Mouse (Mus musculus) embryonic facial prominence, embryonic 10.5 days (tissue): ENCODE measurements around the gene Amh. TPM values are rescaled to one million over a fixed set of nuclear protein-coding genes. Genes with fewer than 3 reads are reported as not detected.
A peak's percentile ranks its signal among the peaks of the same experiment; 100 is the strongest.

Experiments
- DNase-seq: peaks from one replicate; pipeline ENCODE4 v3.0.0-alpha.2; 2017; ENCODE audit warnings: low spot score
- H3K27ac ChIP-seq: fragments of 300-500 bp; sonication (generic); replicated peaks from 2 replicates; pipeline ENCODE4 v1.5.1; 2016; ENCODE audit warnings: mild to moderate bottlenecking
- H3K27me3 ChIP-seq: fragments of 300-500 bp; sonication (generic); replicated peaks from 2 replicates; pipeline ENCODE4 v1.6.1; 2016; ENCODE audit warnings: low read depth, mild to moderate bottlenecking; ENCODE audit not compliant: poor library complexity, severe bottlenecking
- H3K36me3 ChIP-seq: fragments of 300-500 bp; sonication (generic); replicated peaks from 2 replicates; pipeline ENCODE4 v1.6.1; 2016; ENCODE audit warnings: mild to moderate bottlenecking, moderate library complexity
- H3K4me1 ChIP-seq: fragments of 300-500 bp; sonication (generic); 2 replicates; pipeline ENCODE4 v1.6.1; 2016
- H3K4me3 ChIP-seq: fragments of 300-500 bp; sonication (generic); 2 replicates; pipeline ENCODE4 v1.5.1; 2016; ENCODE audit warnings: mild to moderate bottlenecking, moderate library complexity
- H3K9me3 ChIP-seq: fragments of 300-500 bp; sonication (generic); 2 replicates; pipeline ENCODE4 v1.6.1; 2016; ENCODE audit warnings: mild to moderate bottlenecking
- WGBS: fragments of 180-500 bp; shearing (Covaris S2); methylation state at CpG from one replicate; pipeline ENCODE4 v1.1.7; 2016; 5-methylcytosine and 5-hydroxymethylcytosine counted together
- polyA plus RNA-seq: library from polyadenylated mRNA; unstranded; fragments of >200 nt; fragmentation: Nextera tagmentation; extraction: Ambion mirVana; gene quantifications from 2 replicates; pipeline ENCODE4 v1.2.1, GENCODE M21; 2016

Amh gene
- polyA plus RNA-seq, 1 experiment from 2014 or later: 0.17 TPM

DNA sequence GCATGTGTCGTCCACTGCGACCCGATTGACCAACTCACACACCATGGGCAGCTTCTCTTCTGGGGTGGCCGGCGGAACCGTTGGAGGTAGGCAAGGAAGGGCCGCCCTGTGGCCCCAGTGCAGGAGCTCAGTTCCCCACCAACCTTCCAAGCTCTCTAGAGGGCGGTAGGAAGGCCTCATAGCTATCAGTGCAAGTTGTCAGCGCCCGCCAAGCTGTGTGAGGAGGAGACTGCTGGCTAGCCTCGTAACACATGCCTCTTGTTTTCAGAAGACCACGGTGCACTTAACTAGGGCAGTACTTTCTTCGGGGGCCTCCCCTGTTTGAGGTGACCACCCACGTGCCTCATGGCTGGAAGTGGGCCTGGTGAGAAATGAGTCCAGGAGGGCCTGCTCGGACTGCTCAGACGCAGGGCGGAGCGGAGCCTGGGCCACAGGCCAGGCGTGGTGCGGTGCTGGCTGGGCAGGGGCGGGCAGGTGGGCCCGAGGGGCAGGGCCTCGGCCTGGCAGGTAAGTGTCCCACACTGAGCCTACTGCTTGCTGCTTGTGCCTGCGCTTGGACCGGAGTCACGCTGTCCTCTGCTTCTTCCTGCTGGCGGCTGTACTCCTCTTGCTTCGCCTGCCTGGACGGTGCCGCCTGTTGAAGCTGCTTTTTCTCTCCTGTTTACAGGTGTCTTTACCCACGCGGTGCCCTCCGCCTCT is 13.4 kb upstream of the Amh start:
- WGBS: 85% methylated on average over 33 of the region's 33 CpGs
- Histone ChIP-seq H3K4me3 (peak overlapping the region; percentile 8; the same call in 1 of the 2 replicates), H3K27me3 (no peaks in the 10 kb centered on the region), H3K36me3 (peaks cover 100% of the 10 kb centered on the region), H3K27ac (no peak overlapping the region), H3K9me3 (no peaks in the 10 kb centered on the region), H3K4me1 (peaks cover 14% of the 10 kb centered on the region)
- no peak for DNase-seq

- WGBS: 74% methylated on average over 41 of the region's 41 CpGs
These were observed 12.6 kb upstream of the Amh start for GRCm38 (mm10) chr10:80792175-80793032.

GRCm38 (mm10) chr10:80793033-80793784 is 11.8 kb upstream of the Amh start:
- Histone ChIP-seq H3K27ac (no peak overlapping the region), H3K4me1 (peaks cover 26% of the 10 kb centered on the region), H3K27me3 (no peaks in the 10 kb centered on the region), H3K36me3 (peaks cover 86% of the 10 kb centered on the region), H3K9me3 (no peaks in the 10 kb centered on the region), H3K4me3 (no peak overlapping the region)
- 89% methylated on average over 13 of the region's 13 CpGs for WGBS
- DNase-seq: no peak

More at GRCm38 (mm10) chr10:80792175-80793032, 12.6 kb upstream of the Amh start:
- peaks cover 94% of the 10 kb centered on the region for H3K36me3 ChIP-seq
- no peaks in the 10 kb centered on the region for H3K9me3 ChIP-seq
- peaks cover 22% of the 10 kb centered on the region for H3K4me1 ChIP-seq
- H3K4me3 ChIP-seq: peak overlapping the region; percentile 8; the same call in 1 of the 2 replicates
- DNase-seq: no peak
- H3K27ac ChIP-seq: no peak overlapping the region
- no peaks in the 10 kb centered on the region for H3K27me3 ChIP-seq

- no peaks in the 10 kb centered on the region for H3K9me3 ChIP-seq
- 87% methylated on average over 4 of the region's 4 CpGs for WGBS
- peaks cover 26% of the 10 kb centered on the region for H3K4me1 ChIP-seq
- H3K4me3 ChIP-seq: peak overlapping the region; percentile 23; the same call in 1 of the 2 replicates
- DNase-seq: no peak
- H3K27ac ChIP-seq: no peak overlapping the region
- no peaks in the 10 kb centered on the region for H3K27me3 ChIP-seq
- peaks cover 80% of the 10 kb centered on the region for H3K36me3 ChIP-seq
These were observed 11.2 kb upstream of the Amh start for GRCm38 (mm10) chr10:80793803-80794202.

- Histone ChIP-seq H3K9me3 (no peaks in the 10 kb centered on the region), H3K36me3 (peaks cover 72% of the 10 kb centered on the region), H3K27me3 (no peaks in the 10 kb centered on the region), H3K4me3 (no peak overlapping the region), H3K27ac (no peak overlapping the region), H3K4me1 (peaks cover 33% of the 10 kb centered on the region)
- no peak for DNase-seq
- WGBS: 87% methylated on average over 8 of the region's 8 CpGs
These were observed 10.3 kb upstream of the Amh start for GRCm38 (mm10) chr10:80794750-80795149.

GRCm38 (mm10) chr10:80796307-80796848 is 8.7 kb upstream of the Amh start:
- Histone ChIP-seq H3K27ac (no peak overlapping the region; the same call in 1 of the 2 replicates), H3K36me3 (peaks cover 71% of the 10 kb centered on the region), H3K9me3 (no peaks in the 10 kb centered on the region), H3K4me1 (peaks cover 38% of the 10 kb centered on the region), H3K4me3 (peak overlapping the region; percentile 86), H3K27me3 (no peaks in the 10 kb centered on the region)
- no peak for DNase-seq
- WGBS: 83% methylated on average over 9 of the region's 9 CpGs

DNA sequence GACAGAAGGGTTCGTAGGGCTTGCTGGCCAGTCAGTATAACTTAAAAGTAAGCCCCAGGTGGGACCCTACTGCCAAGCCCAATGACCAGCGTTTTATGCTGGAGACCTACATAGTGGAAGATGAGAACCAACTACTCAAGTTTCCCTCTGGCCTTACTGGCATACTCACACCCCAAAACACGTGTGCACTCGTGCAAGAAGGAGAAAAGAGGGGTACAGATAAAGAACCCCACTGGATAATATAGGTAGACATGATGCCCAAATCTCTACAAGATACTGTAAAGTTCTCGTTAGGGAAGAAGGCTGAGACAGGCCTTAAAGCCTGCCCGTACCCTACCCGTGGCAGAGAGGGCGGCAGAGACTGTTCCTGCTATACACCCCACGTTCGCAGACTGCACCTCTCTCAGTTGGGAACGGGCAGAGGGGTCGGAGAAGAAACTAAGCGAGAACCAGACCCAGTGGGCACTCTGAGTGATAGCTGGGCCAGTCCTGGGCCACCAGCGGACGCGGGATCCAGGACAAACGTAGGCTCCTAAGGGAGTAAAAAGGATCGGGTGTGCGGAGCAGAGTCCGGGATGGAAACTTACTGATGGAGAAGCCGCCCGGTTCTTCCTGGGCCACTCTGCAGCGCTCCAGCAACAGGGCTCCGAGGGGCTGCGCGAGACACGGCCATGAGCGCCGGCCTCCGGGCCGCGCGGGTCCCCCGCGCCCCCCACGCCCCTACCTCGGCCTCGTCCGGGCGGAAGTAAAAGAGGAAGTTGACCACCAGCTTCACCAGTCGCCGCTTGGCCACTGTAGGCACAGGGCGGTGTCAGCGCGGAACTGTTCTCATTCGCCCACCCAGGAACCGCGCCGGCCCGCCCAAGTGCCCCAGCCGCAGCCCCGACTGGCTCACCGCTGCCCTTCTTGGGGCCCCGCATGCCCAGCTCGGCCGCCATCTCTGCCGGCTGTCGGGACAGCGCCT is 7.6 kb upstream of the Amh start:
- peak overlapping the region; percentile 86 for H3K4me3 ChIP-seq
- H3K27ac ChIP-seq: peak overlapping the region; percentile 98
- H3K9me3 ChIP-seq: no peaks in the 10 kb centered on the region
- H3K27me3 ChIP-seq: no peaks in the 10 kb centered on the region
- peaks cover 71% of the 10 kb centered on the region for H3K36me3 ChIP-seq
- WGBS: 3% methylated on average over 59 of the region's 59 CpGs
- peaks cover 35% of the 10 kb centered on the region for H3K4me1 ChIP-seq
- no peak for DNase-seq

DNA sequence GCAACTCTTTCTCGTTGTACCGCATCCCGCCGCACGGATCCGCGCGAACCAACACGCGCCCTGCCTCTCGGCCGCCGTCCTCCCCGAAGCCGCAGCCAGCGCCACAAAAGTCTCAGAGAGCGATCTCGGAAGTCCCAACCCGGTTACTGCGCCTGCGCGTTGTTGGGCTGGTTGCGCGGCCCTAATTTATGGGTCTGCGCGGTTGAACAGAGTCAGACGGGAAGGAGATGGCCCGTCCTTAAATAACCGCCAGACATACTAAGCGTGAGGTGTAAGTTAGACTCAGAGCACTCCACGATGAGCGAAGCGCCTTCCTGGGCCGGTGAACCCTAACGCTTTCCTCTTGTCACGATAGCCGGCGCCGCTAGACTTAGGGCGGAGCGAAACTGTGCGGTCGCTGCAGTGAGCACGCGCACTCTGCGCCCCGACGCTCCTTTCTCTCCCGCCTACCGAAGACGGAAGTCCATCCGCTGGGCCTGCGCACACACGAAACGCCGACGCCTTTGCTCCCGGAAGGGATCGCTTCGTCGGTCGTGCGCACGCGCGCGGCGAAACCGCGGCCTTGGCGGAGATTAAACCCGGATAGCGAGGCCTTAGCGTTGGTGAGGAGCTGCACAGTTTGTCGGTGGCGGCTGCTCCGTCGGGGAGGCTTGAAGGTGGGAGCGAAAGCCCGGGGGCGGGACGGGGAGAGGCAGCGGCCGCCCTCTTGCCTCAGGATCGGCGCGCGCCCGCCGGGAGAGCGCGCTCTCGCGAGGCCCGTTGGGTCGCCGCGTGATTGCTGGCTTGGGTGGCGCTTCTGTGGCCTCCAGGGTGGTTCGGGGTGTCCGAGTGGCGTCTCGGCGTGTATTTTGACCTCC is 6.7 kb upstream of the Amh start, which contains the start of the genes Sf3a2 and Plekhj1:
Gene Sf3a2 (plus strand): TSS at position 49 of the 857 bp plus-strand sequence.
Gene Plekhj1 (minus strand): TSS at position 477 of the 857 bp plus-strand sequence.
- under 1% methylated on average over 104 of the region's 104 CpGs for WGBS
- no peaks in the 10 kb centered on the region for H3K9me3 ChIP-seq
- peaks cover 35% of the 10 kb centered on the region for H3K4me1 ChIP-seq
- peaks cover 71% of the 10 kb centered on the region for H3K36me3 ChIP-seq
- H3K4me3 ChIP-seq: peak within 1 kb of the TSS; percentile 86
- peak within 1 kb of the TSS; percentile 98 for H3K27ac ChIP-seq
- peak; percentile 96 for DNase-seq
- no peaks in the 10 kb centered on the region for H3K27me3 ChIP-seq

GRCm38 (mm10) chr10:80799070-80799566 is 5.9 kb upstream of the Amh start:
- H3K4me1 ChIP-seq: peaks cover 36% of the 10 kb centered on the region
- peak overlapping the region; percentile 98 for H3K27ac ChIP-seq
- DNase-seq: no peak
- no peaks in the 10 kb centered on the region for H3K9me3 ChIP-seq
- 5% methylated on average over 18 of the region's 18 CpGs for WGBS
- peaks cover 71% of the 10 kb centered on the region for H3K36me3 ChIP-seq
- H3K27me3 ChIP-seq: no peaks in the 10 kb centered on the region
- peak overlapping the region; percentile 86 for H3K4me3 ChIP-seq

- Histone ChIP-seq H3K4me3 (peak overlapping the region; percentile 18; the same call in 1 of the 2 replicates), H3K27me3 (peaks cover 24% of the 10 kb centered on the region), H3K9me3 (no peaks in the 10 kb centered on the region), H3K36me3 (peaks cover 73% of the 10 kb centered on the region), H3K4me1 (peaks cover 49% of the 10 kb centered on the region), H3K27ac (no peak overlapping the region)
- no peak for DNase-seq
- WGBS: 92% methylated on average over 10 of the region's 10 CpGs
These were observed 2.7 kb upstream of the Amh start for GRCm38 (mm10) chr10:80802204-80802912.
